Mouse (Mus musculus) gastrocnemius, postnatal 25 days (tissue): Measurements from ENCODE around the gene Cx3cl1. TPM values are rescaled to one million over a fixed set of nuclear protein-coding genes. Genes with fewer than 3 reads are reported as not detected.

Source experiments
- DNase-seq: peaks from one replicate; pipeline ENCODE4 v3.0.0; 2022
- long read RNA-seq, 2 experiments: library from polyadenylated mRNA; stranded (forward); transcript quantifications; one replicate each; pipeline ENCODE4 v2.0.0; 2021
- total RNA-seq, 2 experiments: library from RNA; stranded (reverse); gene quantifications; 1 replicate in 1 of 2; 2 replicates in 1 of 2; pipeline ENCODE4 v1.2.3; 2021

The Cx3cl1 gene
- 1 to 10 TPM in 1 of 2 experiments, under 1 TPM in 1; 0.82 to 1.4 TPM for total RNA-seq
- long read RNA-seq, experiment 1, partial matches to known transcripts, result 0 of 1 reads
- long read RNA-seq, experiment 1, other reads (novel, unspliced or antisense), result 0 of 1 reads
- long read RNA-seq, experiment 2, result 0 reads

- peak; percentile 66 for DNase-seq
These were observed at the start of gene Cx3cl1 for GRCm38 (mm10) chr8:94771941-94772670. Gene Cx3cl1 (plus strand): TSS chr8:94772009.

GRCm38 (mm10) chr8:94725998-94726397 lies 45.8 kb upstream of the Cx3cl1 start:
- DNase-seq, result no peak

- no peak for DNase-seq
These were observed 42.5 kb upstream of the Cx3cl1 start for GRCm38 (mm10) chr8:94729301-94729700.

GRCm38 (mm10) chr8:94733821-94734465 lies 37.9 kb upstream of the Cx3cl1 start:
- DNase-seq, result no peak

- no peak for DNase-seq
These were observed 37.0 kb upstream of the Cx3cl1 start for GRCm38 (mm10) chr8:94734735-94735350.

DNA sequence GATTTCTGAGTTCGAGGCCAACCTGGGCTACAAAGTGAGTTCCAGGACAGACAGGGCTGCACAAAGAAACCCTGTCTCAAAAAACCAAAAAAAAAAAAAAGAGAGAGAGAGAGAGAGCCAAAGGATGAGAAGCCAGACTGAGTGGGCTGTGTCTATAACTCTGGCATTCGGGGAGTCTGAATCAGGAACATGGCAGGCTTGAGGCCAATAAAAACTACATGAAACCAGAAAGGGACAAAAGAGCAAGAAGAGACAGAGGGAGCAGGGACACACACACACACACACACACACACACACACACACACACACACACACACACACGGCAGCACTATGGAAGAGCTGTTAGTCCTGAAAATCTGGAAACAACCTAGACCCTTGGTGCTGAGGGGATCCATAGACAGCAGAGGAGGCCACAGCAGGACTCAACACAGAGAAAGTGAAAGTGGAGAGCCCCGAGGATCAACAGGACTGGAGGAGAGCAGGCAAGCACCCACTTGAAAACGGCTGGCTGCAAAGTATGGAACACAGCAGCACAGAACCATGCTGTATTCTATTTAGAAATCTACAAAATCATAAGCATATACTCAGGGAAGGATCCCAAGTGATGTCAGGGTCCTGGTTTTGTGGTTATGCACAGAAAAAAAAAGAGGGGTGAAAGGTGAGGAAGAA lies 36.2 kb upstream of the Cx3cl1 start:
- DNase-seq, result no peak

- no peak for DNase-seq
These were observed 32.0 kb upstream of the Cx3cl1 start for GRCm38 (mm10) chr8:94739829-94740228.

- no peak for DNase-seq
These were observed 31.2 kb upstream of the Cx3cl1 start for GRCm38 (mm10) chr8:94740591-94740990.

- no peak for DNase-seq
These were observed 30.1 kb upstream of the Cx3cl1 start for GRCm38 (mm10) chr8:94741726-94742125.

DNA sequence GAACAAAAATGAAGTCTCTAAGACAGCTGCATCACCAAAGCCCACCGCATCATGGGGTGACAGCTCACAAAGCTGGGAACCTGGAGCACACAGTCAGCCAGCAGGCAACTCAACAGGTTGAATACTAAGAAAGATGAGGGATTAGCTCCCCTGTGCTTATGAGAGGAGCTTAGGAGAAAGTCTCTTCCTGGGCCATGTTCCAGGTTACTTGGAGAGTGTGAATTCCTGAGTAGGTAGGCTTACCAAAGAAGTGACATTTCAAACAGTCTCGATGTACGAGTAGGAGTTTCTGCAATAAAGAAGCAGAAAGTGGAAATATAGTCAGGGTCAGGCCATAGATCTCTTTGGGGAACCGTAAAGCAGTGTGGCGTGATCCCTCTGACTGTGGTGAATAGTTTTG lies 27.3 kb upstream of the Cx3cl1 start:
- no peak for DNase-seq

GRCm38 (mm10) chr8:94744972-94745371 lies 26.8 kb upstream of the Cx3cl1 start:
- DNase-seq, result no peak

DNA sequence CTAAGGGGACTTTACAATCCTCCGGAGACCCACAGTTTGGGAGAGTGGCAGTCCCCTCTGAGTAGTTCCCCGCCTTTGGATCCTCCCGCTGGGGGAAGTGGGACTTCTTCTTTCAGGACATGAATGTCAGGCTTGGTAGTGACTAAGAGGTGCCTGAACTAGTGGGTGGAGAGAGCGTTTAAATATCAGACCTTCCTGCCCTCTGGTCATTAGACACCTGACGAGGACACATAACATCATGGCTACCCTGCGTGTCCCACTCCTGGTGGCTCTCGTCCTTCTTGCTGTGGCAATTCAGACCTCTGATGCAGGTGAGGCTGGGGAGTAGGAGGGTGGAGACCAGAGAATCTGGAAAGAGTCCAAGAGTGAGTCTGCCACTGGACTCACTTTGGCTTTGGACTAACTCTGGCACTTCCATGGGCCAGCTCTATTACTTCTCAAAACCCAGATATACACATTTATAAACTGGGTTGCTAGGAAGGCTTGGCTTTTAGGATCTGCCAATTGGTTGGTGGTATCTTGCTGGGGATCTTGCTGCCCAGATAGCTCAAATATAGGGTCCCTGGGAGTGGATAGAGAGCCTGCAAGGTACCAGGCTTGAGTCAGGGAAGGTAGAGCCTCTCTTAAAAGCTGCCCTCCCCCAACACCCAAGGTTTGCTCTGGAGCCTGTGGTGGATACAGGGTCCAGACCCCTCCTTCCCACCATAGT lies 26.2 kb upstream of the Cx3cl1 start, which contains the start of gene Ccl22:
TSS of gene Ccl22 (plus strand) at position 115 of the 709 bp plus-strand sequence.
- DNase-seq, result no peak

GRCm38 (mm10) chr8:94746832-94747231 lies 25.0 kb upstream of the Cx3cl1 start:
- DNase-seq, result no peak

DNA sequence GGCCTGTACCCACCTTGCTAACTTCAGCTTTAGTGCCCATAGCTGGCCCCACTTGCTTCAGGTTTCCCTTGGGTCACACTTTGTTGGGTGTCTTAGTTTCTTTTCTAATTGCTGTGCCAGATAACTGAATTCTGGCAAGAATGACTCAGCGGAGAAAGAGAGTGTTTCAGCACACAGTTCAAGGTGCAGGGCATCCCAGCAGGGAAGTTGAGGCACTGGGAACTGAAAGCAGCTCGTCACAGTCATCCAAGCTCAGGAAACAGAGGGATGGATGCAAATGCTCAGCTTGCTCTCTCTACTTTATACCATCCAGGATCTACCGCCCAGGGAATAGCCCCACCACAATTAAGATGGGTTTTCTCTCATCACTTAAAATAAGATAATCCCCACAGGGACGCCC lies 23.4 kb upstream of the Cx3cl1 start:
- no peak for DNase-seq

GRCm38 (mm10) chr8:94749942-94750341 lies 21.9 kb upstream of the Cx3cl1 start:
- no peak for DNase-seq

DNA sequence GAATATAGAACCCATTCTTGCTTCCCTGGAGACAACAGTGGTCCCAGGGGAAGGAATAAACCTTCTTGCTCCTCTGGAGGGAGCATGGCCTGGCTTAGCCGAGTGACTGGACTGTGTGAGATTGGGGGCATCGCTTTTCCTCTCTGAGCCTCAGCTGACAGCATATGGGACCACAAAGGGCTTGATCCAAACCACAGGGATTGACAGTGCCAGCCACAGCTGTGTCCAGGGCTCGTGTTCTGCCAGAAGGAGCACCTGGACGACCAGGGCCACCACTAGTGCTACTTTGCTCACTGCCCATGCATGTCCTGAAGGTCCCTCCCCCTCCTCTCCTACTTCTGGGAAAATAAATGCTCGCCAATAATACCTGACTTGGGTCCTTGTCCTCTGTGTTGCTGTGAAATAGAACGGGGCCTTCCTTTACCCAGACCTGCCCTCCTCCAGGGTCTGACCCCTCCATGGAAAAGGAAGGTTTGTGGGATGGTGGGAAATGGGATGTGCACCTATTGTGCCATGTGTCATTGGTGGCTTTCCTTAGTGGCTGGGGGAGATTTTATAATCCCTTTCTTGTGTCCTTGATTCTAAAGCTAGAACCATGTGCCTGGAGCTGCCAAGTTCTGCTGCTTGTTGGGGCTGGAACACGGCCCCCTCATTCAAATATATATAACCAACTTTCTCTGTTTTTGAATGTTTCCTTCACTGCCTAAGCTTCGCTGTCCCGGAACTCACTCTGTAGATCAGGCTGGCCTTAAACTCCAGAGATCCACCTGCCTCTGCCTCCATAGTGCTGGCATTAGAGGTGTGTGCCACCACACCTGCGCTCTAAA lies 20.6 kb upstream of the Cx3cl1 start:
- no peak for DNase-seq

GRCm38 (mm10) chr8:94754006-94754405 lies 17.8 kb upstream of the Cx3cl1 start:
- DNase-seq, result no peak

GRCm38 (mm10) chr8:94754486-94754885 lies 17.3 kb upstream of the Cx3cl1 start:
- no peak for DNase-seq

DNA sequence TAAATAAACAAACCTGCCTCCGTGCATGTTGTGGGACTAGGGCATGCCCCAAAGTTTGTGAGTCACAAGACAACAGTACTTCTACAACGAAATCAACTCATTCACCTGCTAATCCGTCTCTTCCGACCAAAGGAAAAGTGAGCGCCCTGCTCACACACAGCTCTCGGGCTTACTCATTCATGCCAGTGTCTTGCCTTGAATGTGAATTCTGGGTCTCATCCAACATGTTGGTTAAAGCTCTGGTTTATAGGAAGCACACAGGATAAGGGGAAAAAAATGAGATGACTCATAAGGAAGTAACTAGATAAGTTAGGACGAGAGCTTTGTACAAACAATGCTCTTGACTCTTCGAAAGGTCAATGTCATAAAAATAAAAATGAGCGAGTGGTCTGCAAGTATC lies 4.8 kb upstream of the Cx3cl1 start:
- no peak for DNase-seq

- DNase-seq, result no peak
These were observed 864 bp upstream of the Cx3cl1 start for GRCm38 (mm10) chr8:94770945-94771344.

DNA sequence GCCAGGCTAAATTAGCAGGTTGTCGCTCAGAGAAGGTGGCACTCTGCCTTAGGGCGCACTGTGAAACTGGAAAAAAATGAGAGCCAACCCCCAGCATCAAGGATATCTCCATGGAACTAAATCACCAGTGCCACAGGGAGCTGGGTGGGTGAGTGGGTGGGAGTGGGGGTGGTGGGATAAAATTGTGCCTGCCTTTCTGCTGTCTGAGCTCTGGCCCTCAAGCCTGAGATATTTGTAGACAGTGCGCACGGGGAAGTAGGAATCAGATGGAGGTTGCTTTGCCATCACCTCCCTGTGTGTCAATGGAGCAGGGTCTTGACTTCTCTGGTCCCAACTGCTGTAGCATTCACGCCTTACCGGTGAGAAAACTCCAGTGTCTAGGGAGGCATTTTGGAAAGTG lies 1.2 kb downstream of the Cx3cl1 start:
- no peak for DNase-seq
